In the genomic region with DNA sequence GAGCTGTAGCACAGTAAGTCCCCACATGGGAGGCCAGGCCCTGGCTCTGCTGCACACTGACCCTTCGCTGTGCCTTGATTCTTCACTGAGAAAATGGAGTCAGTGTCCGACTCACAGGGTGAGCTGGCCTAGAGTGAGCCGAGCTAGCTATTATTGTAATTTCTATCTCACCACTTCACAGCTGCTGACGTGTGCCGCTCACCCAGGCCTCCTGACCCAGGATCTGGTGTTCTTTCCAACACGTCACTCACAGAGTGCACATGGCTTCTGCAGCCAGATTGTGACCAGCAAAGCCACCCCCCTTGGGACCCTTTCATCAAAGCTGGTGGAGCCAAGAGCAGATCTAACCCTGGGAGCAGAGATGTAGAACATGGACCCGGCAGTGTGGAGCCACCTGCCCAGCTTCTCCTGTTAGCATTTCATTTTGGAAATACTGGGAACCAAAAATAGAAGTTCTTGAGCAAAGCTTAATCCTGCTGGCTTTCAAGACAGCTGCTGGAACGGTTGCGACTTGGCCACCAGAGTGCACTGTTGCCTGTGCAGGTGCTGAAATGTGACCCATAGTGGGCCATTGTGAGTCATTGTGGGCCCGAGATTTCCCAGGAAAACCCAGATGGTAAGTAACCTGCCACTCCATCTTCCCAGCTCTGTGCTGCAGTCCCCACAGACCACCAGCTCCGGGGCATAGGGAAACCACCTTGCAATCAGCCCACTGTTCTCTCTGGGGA, we compare ENCODE assay signal across 8 mouse cellular contexts. TPM values are rescaled to one million over a fixed set of nuclear protein-coding genes. Genes with fewer than 3 reads are reported as not detected.
DNase-seq lines count a peak whose midpoint lies in the region; ATAC-seq and TF ChIP-seq lines count a peak whose summit lies in the region.

No protein-coding gene starts in this region.

- no peaks in the 10 kb centered on the region for H3K27me3 ChIP-seq in kidney, embryonic 15.5 days
- no peaks in the 10 kb centered on the region; a peak in 2 of 4 replicates for H3K27me3 ChIP-seq in MEL (ENCODE audit: control insufficient read depth in 1 of 2, insufficient read depth in 2 of 2, low read length in 2 of 2)
- H3K27me3 ChIP-seq in heart, embryonic 16.5 days (ENCODE audit: control insufficient read depth, insufficient read depth, low read length), result no peaks in the 10 kb centered on the region
- no peaks in the 10 kb centered on the region for H3K27me3 ChIP-seq in lung, embryonic 14.5 days (ENCODE audit: insufficient read depth, low read length)
- no peaks in the 10 kb centered on the region for H3K27me3 ChIP-seq in hindbrain, embryonic 16.5 days (replicated peaks; ENCODE audit: control insufficient read depth, insufficient read depth, low read length)

- WGBS in kidney, embryonic 15.5 days, result 50% methylated on average over 11 of the region's 11 CpGs
- WGBS in heart, embryonic 16.5 days, result 23% methylated on average over 11 of the region's 11 CpGs
- 47% methylated on average over 11 of the region's 11 CpGs for WGBS in lung, embryonic 14.5 days
- 43% methylated on average over 11 of the region's 11 CpGs for WGBS in hindbrain, embryonic 16.5 days

- ATAC-seq in kidney, embryonic 15.5 days (replicated peaks; ENCODE audit: low FRiP score), result no peak
- peak; percentile 76 for ATAC-seq in heart, embryonic 16.5 days (replicated peaks; ENCODE audit: extremely low read depth, insufficient read depth, low FRiP score)
- no peak for ATAC-seq in lung, embryonic 14.5 days (ENCODE audit: insufficient read depth)
- ATAC-seq in hindbrain, embryonic 16.5 days, result no peak; the same call in 1 of the 2 replicates

- H3K36me3 ChIP-seq in kidney, embryonic 15.5 days, result no peaks in the 10 kb centered on the region
- no peaks in the 10 kb centered on the region for H3K36me3 ChIP-seq in MEL (ENCODE audit: control insufficient read depth in 1 of 2, insufficient read depth in 2 of 2, low read length in 2 of 2)
- H3K36me3 ChIP-seq in heart, embryonic 16.5 days (ENCODE audit: control insufficient read depth, insufficient read depth), result no peaks in the 10 kb centered on the region
- no peaks in the 10 kb centered on the region for H3K36me3 ChIP-seq in lung, embryonic 14.5 days (ENCODE audit: insufficient read depth)
- no peaks in the 10 kb centered on the region for H3K36me3 ChIP-seq in hindbrain, embryonic 16.5 days (ENCODE audit: control insufficient read depth, insufficient read depth, low read length)

- TF ChIP-seq POLR2A in MEL (IDR thresholded peaks at IDR 0.05; ENCODE audit: control insufficient read depth in 1 of 2, insufficient read depth in 1 of 2, low read depth in 1 of 2, low read length in 2 of 2, poor library complexity in 1 of 2), result no peak
- no peak for TF ChIP-seq POLR2A in cortical plate, adult 2 months (IDR thresholded peaks at IDR 0.05; ENCODE audit: extremely low read depth, insufficient read depth, low read length)

- no peak for TF ChIP-seq EP300 in MEL (IDR thresholded peaks at IDR 0.05; ENCODE audit: low read depth in 1 of 2, low read length in 2 of 2)

- H3K79me2 ChIP-seq in MEL (ENCODE audit: control insufficient read depth, insufficient read depth, low read length, poor library complexity), result no peaks in the 10 kb centered on the region

- peak; percentile 55 for DNase-seq in kidney, adult 9 months
- DNase-seq in MEL (ENCODE audit: low read depth, low spot score), result peak; percentile 39
- DNase-seq in lung, embryonic 14.5 days, result peak; percentile 63
- DNase-seq in thymus, postnatal 14 days, result peak; percentile 38

- H3K4me1 ChIP-seq in kidney, embryonic 15.5 days, result 0 out of 2 replicates have a peak, but pooled peaks cover 4% of the 10 kb centered on the region
- H3K4me1 ChIP-seq in MEL (ENCODE audit: control insufficient read depth in 1 of 2, insufficient read depth in 2 of 2, low read length in 2 of 2), result 0 out of 4 replicates have a peak, but pooled peaks cover 0 to 6% of the 10 kb centered on the region in 2 experiments
- peaks cover 3% of the 10 kb centered on the region for H3K4me1 ChIP-seq in cortical plate, adult 2 months (ENCODE audit: control insufficient read depth, insufficient read depth, low read length)
- peaks cover 30% of the 10 kb centered on the region for H3K4me1 ChIP-seq in heart, embryonic 16.5 days (ENCODE audit: control insufficient read depth, insufficient read depth, low read length)
- peaks cover 4% of the 10 kb centered on the region; the same call in 1 of the 2 replicates for H3K4me1 ChIP-seq in lung, embryonic 14.5 days (ENCODE audit: insufficient read depth)
- H3K4me1 ChIP-seq in hindbrain, embryonic 16.5 days (ENCODE audit: control insufficient read depth, insufficient read depth, low read depth, low read length), result no peaks in the 10 kb centered on the region

- no peak overlapping the region for H3K4me2 ChIP-seq in kidney, embryonic 15.5 days
- peak overlapping the region; percentile 38 for H3K4me2 ChIP-seq in heart, embryonic 16.5 days (ENCODE audit: low read depth, low read length)
- no peak overlapping the region for H3K4me2 ChIP-seq in lung, embryonic 14.5 days
- H3K4me2 ChIP-seq in hindbrain, embryonic 16.5 days (ENCODE audit: low read length), result no peak overlapping the region

- peak; percentile 44 to 81 (median 76) for TF ChIP-seq CTCF in MEL (IDR thresholded peaks at IDR 0.05 in 2 of 3, conservative IDR thresholded peaks at IDR 0.05 in 1 of 3; ENCODE audit: control insufficient read depth in 1 of 3, insufficient read depth in 1 of 3, low read depth in 2 of 3, low read length in 3 of 3, poor library complexity in 1 of 3, severe bottlenecking in 1 of 3)
- peak; percentile 59 for TF ChIP-seq CTCF in cortical plate, adult 2 months (IDR thresholded peaks at IDR 0.05; ENCODE audit: extremely low read depth, insufficient read depth, low read length)
- TF ChIP-seq CTCF in lung, embryonic 14.5 days (IDR thresholded peaks at IDR 0.05; ENCODE audit: low read depth), result peak; percentile 72

- peak; percentile 70 for TF ChIP-seq RAD21 in MEL (IDR thresholded peaks at IDR 0.05; ENCODE audit: low read depth, low read length)

- H3K9me3 ChIP-seq in kidney, embryonic 15.5 days (replicated peaks), result no peaks in the 10 kb centered on the region
- H3K9me3 ChIP-seq in MEL (replicated peaks; ENCODE audit: insufficient read depth, low read length), result no peaks in the 10 kb centered on the region
- H3K9me3 ChIP-seq in heart, embryonic 16.5 days (replicated peaks; ENCODE audit: control insufficient read depth, low read length), result no peaks in the 10 kb centered on the region
- H3K9me3 ChIP-seq in lung, embryonic 14.5 days (ENCODE audit: low read depth, low read length), result no peaks in the 10 kb centered on the region
- H3K9me3 ChIP-seq in hindbrain, embryonic 16.5 days (ENCODE audit: control insufficient read depth, low read length), result no peaks in the 10 kb centered on the region

- H3K9ac ChIP-seq in kidney, embryonic 15.5 days, result no peak overlapping the region
- no peak overlapping the region for H3K9ac ChIP-seq in MEL (ENCODE audit: control insufficient read depth, low read depth, low read length, poor library complexity, severe bottlenecking)
- peak overlapping the region; percentile 46; the same call in 1 of the 2 replicates for H3K9ac ChIP-seq in heart, embryonic 16.5 days (ENCODE audit: low read length)
- H3K9ac ChIP-seq in lung, embryonic 14.5 days, result no peak overlapping the region
- no peak overlapping the region for H3K9ac ChIP-seq in hindbrain, embryonic 16.5 days (ENCODE audit: low read depth, low read length)

- no peak overlapping the region for H3K4me3 ChIP-seq in kidney, embryonic 15.5 days (replicated peaks)
- H3K4me3 ChIP-seq in MEL (ENCODE audit: control insufficient read depth in 1 of 2, insufficient read depth in 1 of 2, low read depth in 2 of 2, low read length in 2 of 2), result no peak overlapping the region
- no peak overlapping the region for H3K4me3 ChIP-seq in cortical plate, adult 2 months (ENCODE audit: insufficient read depth, low read length)
- H3K4me3 ChIP-seq in heart, embryonic 16.5 days (ENCODE audit: low read length), result no peak overlapping the region
- no peak overlapping the region for H3K4me3 ChIP-seq in lung, embryonic 14.5 days (ENCODE audit: low read depth, low read length)
- H3K4me3 ChIP-seq in hindbrain, embryonic 16.5 days (ENCODE audit: low read length), result no peak overlapping the region

- H3K27ac ChIP-seq in kidney, embryonic 15.5 days, result no peak overlapping the region
- no peak overlapping the region for H3K27ac ChIP-seq in MEL (ENCODE audit: control insufficient read depth, low read depth, low read length)
- H3K27ac ChIP-seq in cortical plate, adult 2 months (ENCODE audit: insufficient read depth, low read length), result no peak overlapping the region
- H3K27ac ChIP-seq in heart, embryonic 16.5 days (ENCODE audit: low read length), result peak overlapping the region; percentile 82
- no peak overlapping the region for H3K27ac ChIP-seq in lung, embryonic 14.5 days (ENCODE audit: low read depth)
- H3K27ac ChIP-seq in hindbrain, embryonic 16.5 days (ENCODE audit: low read depth, low read length), result no peak overlapping the region

TF ChIP-seq in MEL, 35 proteins besides CTCF, POLR2A, EP300 and RAD21:
- TF ChIP-seq MAX (IDR thresholded peaks at IDR 0.05; ENCODE audit: low read length) (no peak), SMC3 (IDR thresholded peaks at IDR 0.05; ENCODE audit: low read depth, low read length) (peak; percentile 75), ZC3H11A (IDR thresholded peaks at IDR 0.05; ENCODE audit: low read depth, low read length) (peak; percentile 61)

RNA-seq across cellular contexts. Expression of a gene that starts 18.6 kb away (rescaled TPM):
- polyA plus RNA-seq in kidney, embryonic 15.5 days (2015; fragmentation: Nextera tagmentation; extraction: Ambion mirVana), result 93.6 and 98.5 TPM in 2 replicates
- 43.3 and 53.2 TPM in 2 replicates for total RNA-seq in MEL (2012; rRNA removed)
- 10 to 100 TPM in 1 of 2 experiments, not detected in 1; 49.4 TPM for polyA plus RNA-seq in MEL (2012; ENCODE audit: insufficient read depth in 1 of 2, insufficient read length in 2 of 2, low read depth in 1 of 2, low replicate concordance in 2 of 2, missing spikeins in 1 of 2)
- 170 and 175 TPM in 2 replicates for polyA plus RNA-seq in cortical plate, adult 2 months (2012; rRNA removed)
- 112 and 114 TPM in 2 replicates for polyA plus RNA-seq in heart, embryonic 16.5 days (2015; fragmentation: Nextera tagmentation; extraction: Ambion mirVana)
- 116 and 117 TPM in 2 replicates for polyA plus RNA-seq in lung, embryonic 14.5 days (2014; fragmentation: Nextera tagmentation; extraction: Ambion mirVana)
- 141 and 149 TPM in 2 replicates for polyA plus RNA-seq in hindbrain, embryonic 16.5 days (2015; fragmentation: Nextera tagmentation; extraction: Ambion mirVana)

RNA-seq across cellular contexts. Expression of a gene that starts 26.3 kb away (rescaled TPM):
- polyA plus RNA-seq in kidney, embryonic 15.5 days (2015; fragmentation: Nextera tagmentation; extraction: Ambion mirVana), result 21.3 and 24.7 TPM in 2 replicates
- total RNA-seq in MEL (2012; rRNA removed), result 12.4 and 14.3 TPM in 2 replicates
- 10 to 100 TPM in 1 of 2 experiments, not detected in 1; 16.2 TPM for polyA plus RNA-seq in MEL (2012; ENCODE audit: insufficient read depth in 1 of 2, insufficient read length in 2 of 2, low read depth in 1 of 2, low replicate concordance in 2 of 2, missing spikeins in 1 of 2)
- 9.9 and 10.3 TPM in 2 replicates for polyA plus RNA-seq in cortical plate, adult 2 months (2012; rRNA removed)
- polyA plus RNA-seq in heart, embryonic 16.5 days (2015; fragmentation: Nextera tagmentation; extraction: Ambion mirVana), result 16.5 and 19.4 TPM in 2 replicates
- 22.7 TPM in 2 replicates for polyA plus RNA-seq in lung, embryonic 14.5 days (2014; fragmentation: Nextera tagmentation; extraction: Ambion mirVana)
- 33.1 and 35.1 TPM in 2 replicates for polyA plus RNA-seq in hindbrain, embryonic 16.5 days (2015; fragmentation: Nextera tagmentation; extraction: Ambion mirVana)
